Mouse (Mus musculus) heart, embryonic 12.5 days (tissue): ENCODE measurements at regions not wholly inside any gene's neighbourhood (a gene's known extent, or its start where the extent isn't known, plus 50 kb on each side); places are given as distances from the start of the nearest gene placed in this dataset.

Experiments
- ATAC-seq: fragments of 200-750 bp; cut with Nextera tagmentation; 2 replicates; pipeline ENCODE4 v1.8.0; 2017; ENCODE audit warnings: moderate TSS enrichment, moderate library complexity; ENCODE audit not compliant: insufficient number of reproducible peaks, low FRiP score
- H3K27ac ChIP-seq: fragments of 300-500 bp; sonication (generic); 2 replicates; pipeline ENCODE4 v1.5.1; 2016; ENCODE audit warnings: mild to moderate bottlenecking, moderate library complexity; ENCODE audit not compliant: poor library complexity, severe bottlenecking
- H3K27me3 ChIP-seq: fragments of 300-500 bp; sonication (generic); replicated peaks from 2 replicates; pipeline ENCODE4 v1.6.1; 2016; ENCODE audit warnings: mild to moderate bottlenecking, moderate library complexity
- H3K36me3 ChIP-seq: fragments of 300-500 bp; sonication (generic); 2 replicates; pipeline ENCODE4 v1.6.1; 2016; ENCODE audit warnings: mild to moderate bottlenecking, moderate library complexity
- H3K4me1 ChIP-seq: fragments of 300-500 bp; sonication (generic); replicated peaks from 2 replicates; pipeline ENCODE4 v1.6.1; 2016; ENCODE audit warnings: mild to moderate bottlenecking
- H3K4me2 ChIP-seq: fragments of 300-500 bp; sonication (generic); 2 replicates; pipeline ENCODE4 v1.6.1; 2016; ENCODE audit warnings: mild to moderate bottlenecking, moderate library complexity
- H3K4me3 ChIP-seq: fragments of 300-500 bp; sonication (generic); 2 replicates; pipeline ENCODE4 v1.5.1; 2016; ENCODE audit warnings: mild to moderate bottlenecking
- H3K9ac ChIP-seq: fragments of 300-500 bp; sonication (generic); 2 replicates; pipeline ENCODE4 v1.6.1; 2016; ENCODE audit warnings: mild to moderate bottlenecking, moderate library complexity
- H3K9me3 ChIP-seq: fragments of 300-500 bp; sonication (generic); replicated peaks from 2 replicates; pipeline ENCODE4 v1.6.1; 2016; ENCODE audit warnings: mild to moderate bottlenecking, moderate library complexity
- WGBS: fragments of 180-500 bp; shearing (Covaris S2); methylation state at CpG from one replicate; pipeline ENCODE4 v1.1.7; 2016; 5-methylcytosine and 5-hydroxymethylcytosine counted together

GRCm38 (mm10) chr5:85592236-85592635, 473.1 kb downstream of the Cenpc1 start:
- H3K4me3 ChIP-seq: no peak overlapping the region
- H3K9me3 ChIP-seq: peaks cover 6% of the 10 kb centered on the region; the same call in 1 of the 2 replicates
- no peak overlapping the region for H3K4me2 ChIP-seq
- no peaks in the 10 kb centered on the region for H3K36me3 ChIP-seq
- H3K27me3 ChIP-seq: no peaks in the 10 kb centered on the region
- no peak for ATAC-seq
- no peaks in the 10 kb centered on the region for H3K4me1 ChIP-seq
- WGBS: 57% methylated on average over 3 of the region's 3 CpGs
- H3K27ac ChIP-seq: no peak overlapping the region
- no peak overlapping the region for H3K9ac ChIP-seq

DNA sequence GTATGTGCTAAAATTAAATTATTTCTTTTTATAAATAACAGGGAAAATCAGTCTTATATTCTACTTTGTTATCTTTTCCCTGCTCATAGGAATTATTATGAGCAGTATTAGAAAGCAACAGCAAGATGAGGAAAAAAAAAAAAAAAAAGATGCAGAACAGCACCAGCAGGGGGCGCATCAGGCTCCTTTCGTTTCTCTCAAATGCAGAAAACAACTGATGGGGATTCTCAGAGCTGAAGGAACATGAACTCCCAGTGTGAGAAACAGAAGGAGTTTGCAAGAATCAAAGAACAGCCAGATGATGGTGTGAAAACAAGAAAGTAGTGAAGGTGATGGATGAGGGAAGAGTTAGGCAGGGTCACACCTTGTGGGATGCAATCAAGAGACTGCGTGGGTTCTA, 478.7 kb downstream of the Cenpc1 start:
- Histone ChIP-seq H3K27ac (no peak overlapping the region), H3K4me2 (no peak overlapping the region), H3K4me1 (no peaks in the 10 kb centered on the region), H3K36me3 (no peaks in the 10 kb centered on the region), H3K27me3 (no peaks in the 10 kb centered on the region), H3K9ac (no peak overlapping the region), H3K4me3 (no peak overlapping the region), H3K9me3 (no peaks in the 10 kb centered on the region)
- 30% methylated on average over 3 of the region's 3 CpGs for WGBS
- ATAC-seq: no peak

DNA sequence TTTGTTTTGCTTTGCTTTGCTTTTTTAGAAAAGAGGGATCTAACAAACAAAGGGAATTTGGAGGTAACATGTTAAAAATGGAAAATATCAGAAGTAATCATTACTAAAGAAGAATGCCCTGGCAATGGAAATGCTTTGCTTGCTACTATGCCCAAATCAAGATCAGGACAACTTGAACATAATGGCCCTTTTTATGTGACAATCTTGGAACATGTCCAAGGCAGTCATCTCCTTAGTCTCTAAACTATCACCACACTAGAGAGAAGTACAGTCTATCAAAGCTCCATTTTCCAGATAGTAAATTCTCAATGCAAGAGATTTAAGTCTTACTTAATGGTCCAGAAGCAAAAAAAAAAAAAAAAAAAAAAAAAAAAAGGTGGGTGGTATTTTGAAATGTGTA, 492.9 kb downstream of the Cenpc1 start:
- H3K36me3 ChIP-seq: no peaks in the 10 kb centered on the region
- no peaks in the 10 kb centered on the region for H3K27me3 ChIP-seq
- no peaks in the 10 kb centered on the region for H3K9me3 ChIP-seq
- H3K4me2 ChIP-seq: no peak overlapping the region
- no peaks in the 10 kb centered on the region for H3K4me1 ChIP-seq
- H3K27ac ChIP-seq: no peak overlapping the region
- H3K9ac ChIP-seq: no peak overlapping the region
- no peak overlapping the region for H3K4me3 ChIP-seq
- no peak for ATAC-seq

DNA sequence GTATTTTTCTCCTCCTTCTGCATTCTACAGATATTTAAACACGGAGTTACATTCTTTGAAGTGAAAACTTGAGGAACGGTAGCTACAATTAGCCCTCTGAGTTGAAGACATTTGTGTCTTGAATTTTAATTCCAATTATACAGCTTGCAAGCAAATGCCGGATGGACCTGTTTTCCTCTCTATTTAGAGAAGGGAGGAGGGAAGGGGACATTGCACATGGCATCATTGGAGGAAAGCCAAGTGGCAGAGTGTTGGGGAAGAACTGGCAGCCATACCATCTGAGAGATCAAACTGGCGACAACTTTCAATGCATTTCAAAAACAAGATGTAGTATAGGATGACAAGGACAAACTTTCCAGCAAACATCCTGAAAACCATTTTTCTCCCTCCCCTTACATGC, 493.4 kb downstream of the Cenpc1 start:
- H3K4me3 ChIP-seq: no peak overlapping the region
- no peaks in the 10 kb centered on the region for H3K9me3 ChIP-seq
- H3K4me1 ChIP-seq: no peaks in the 10 kb centered on the region
- ATAC-seq: no peak
- H3K4me2 ChIP-seq: no peak overlapping the region
- no peak overlapping the region for H3K9ac ChIP-seq
- H3K27ac ChIP-seq: no peak overlapping the region
- H3K36me3 ChIP-seq: no peaks in the 10 kb centered on the region
- H3K27me3 ChIP-seq: no peaks in the 10 kb centered on the region
- WGBS: 71% methylated on average over 4 of the region's 4 CpGs

GRCm38 (mm10) chr5:85571381-85571780, 494.0 kb downstream of the Cenpc1 start:
- Histone ChIP-seq H3K27me3 (no peaks in the 10 kb centered on the region), H3K4me3 (no peak overlapping the region), H3K4me2 (no peak overlapping the region), H3K9ac (no peak overlapping the region), H3K27ac (no peak overlapping the region), H3K9me3 (no peaks in the 10 kb centered on the region), H3K4me1 (no peaks in the 10 kb centered on the region), H3K36me3 (no peaks in the 10 kb centered on the region)
- no peak for ATAC-seq
- 70% methylated on average over 3 of the region's 3 CpGs for WGBS

GRCm38 (mm10) chr5:85536329-85536728, 529.1 kb downstream of the Cenpc1 start:
- Histone ChIP-seq H3K27me3 (no peaks in the 10 kb centered on the region), H3K4me2 (no peak overlapping the region), H3K4me3 (no peak overlapping the region), H3K9ac (no peak overlapping the region), H3K9me3 (peaks cover 4% of the 10 kb centered on the region; the same call in 1 of the 2 replicates), H3K36me3 (no peaks in the 10 kb centered on the region), H3K4me1 (no peaks in the 10 kb centered on the region), H3K27ac (no peak overlapping the region)
- no peak for ATAC-seq
- WGBS: 76% methylated on average over 1 of the region's 1 CpGs

- 77% methylated on average over 10 of the region's 10 CpGs for WGBS
- no peaks in the 10 kb centered on the region for H3K27me3 ChIP-seq
- H3K9me3 ChIP-seq: peaks cover 4% of the 10 kb centered on the region
- no peak overlapping the region for H3K4me2 ChIP-seq
- no peaks in the 10 kb centered on the region for H3K36me3 ChIP-seq
- no peaks in the 10 kb centered on the region for H3K4me1 ChIP-seq
- H3K9ac ChIP-seq: no peak overlapping the region
- no peak overlapping the region for H3K4me3 ChIP-seq
- no peak overlapping the region for H3K27ac ChIP-seq
- no peak for ATAC-seq
Observed at GRCm38 (mm10) chr5:85525385-85526194, 539.8 kb downstream of the Cenpc1 start.

GRCm38 (mm10) chr5:85505244-85505643, 560.1 kb downstream of the Cenpc1 start:
- Histone ChIP-seq H3K4me2 (no peak overlapping the region), H3K9ac (no peak overlapping the region), H3K27me3 (no peaks in the 10 kb centered on the region), H3K4me1 (no peaks in the 10 kb centered on the region), H3K9me3 (peaks cover 13% of the 10 kb centered on the region), H3K4me3 (no peak overlapping the region), H3K27ac (no peak overlapping the region), H3K36me3 (no peaks in the 10 kb centered on the region)
- 71% methylated on average over 1 of the region's 1 CpGs for WGBS
- no peak for ATAC-seq

DNA sequence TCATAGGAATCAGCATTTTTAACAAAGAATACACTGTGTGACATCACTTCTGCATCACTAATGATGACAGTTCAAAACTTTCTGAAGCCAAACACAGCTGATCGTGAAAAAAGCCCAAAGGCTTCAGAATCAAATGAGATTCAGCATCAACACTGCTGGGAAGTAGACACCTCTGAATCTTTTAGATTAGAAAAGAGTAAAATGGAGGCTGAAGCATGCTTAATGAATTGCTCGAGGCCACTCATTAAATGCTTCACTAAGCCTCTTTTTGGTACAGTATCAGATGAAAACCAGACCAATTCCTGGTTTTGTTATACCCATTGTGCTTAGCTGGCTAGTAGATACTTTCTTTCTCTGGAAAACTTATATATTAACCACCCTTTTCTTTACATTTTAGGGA, 568.1 kb downstream of the Cenpc1 start:
- Histone ChIP-seq H3K9me3 (0 out of 2 replicates have a peak, but pooled peaks cover 5% of the 10 kb centered on the region), H3K27me3 (no peaks in the 10 kb centered on the region), H3K4me2 (no peak overlapping the region), H3K9ac (no peak overlapping the region), H3K4me3 (no peak overlapping the region), H3K27ac (no peak overlapping the region), H3K4me1 (no peaks in the 10 kb centered on the region), H3K36me3 (no peaks in the 10 kb centered on the region)
- no peak for ATAC-seq
- 56% methylated on average over 2 of the region's 2 CpGs for WGBS

GRCm38 (mm10) chr5:85485733-85486322, 579.6 kb downstream of the Cenpc1 start:
- Histone ChIP-seq H3K9me3 (0 out of 2 replicates have a peak, but pooled peaks cover 2% of the 10 kb centered on the region), H3K27ac (no peak overlapping the region), H3K9ac (no peak overlapping the region), H3K4me1 (no peaks in the 10 kb centered on the region), H3K36me3 (no peaks in the 10 kb centered on the region), H3K27me3 (no peaks in the 10 kb centered on the region), H3K4me3 (no peak overlapping the region), H3K4me2 (no peak overlapping the region)
- 74% methylated on average over 2 of the region's 2 CpGs for WGBS
- ATAC-seq: no peak

DNA sequence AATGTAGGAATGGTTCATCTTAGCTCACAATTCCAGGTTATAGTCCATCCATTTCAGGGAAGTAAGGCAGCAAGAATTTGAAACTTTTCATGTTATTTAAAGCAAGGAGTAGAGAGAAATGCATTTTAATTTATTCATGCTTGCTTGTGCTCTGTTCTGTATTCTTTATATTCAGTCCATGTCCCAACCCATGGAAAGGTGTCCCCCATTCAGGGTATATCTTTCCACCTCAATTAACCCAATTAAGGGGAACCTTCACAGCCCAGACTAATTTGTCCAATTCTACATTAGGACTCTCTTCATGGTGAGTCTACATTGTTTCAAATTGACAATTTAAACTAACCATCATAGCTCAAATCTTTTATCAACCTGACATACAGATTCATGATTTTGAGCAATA, 580.2 kb downstream of the Cenpc1 start:
- Histone ChIP-seq H3K27ac (no peak overlapping the region), H3K4me2 (no peak overlapping the region), H3K9ac (no peak overlapping the region), H3K36me3 (no peaks in the 10 kb centered on the region), H3K4me3 (no peak overlapping the region), H3K4me1 (no peaks in the 10 kb centered on the region), H3K9me3 (0 out of 2 replicates have a peak, but pooled peaks cover 2% of the 10 kb centered on the region), H3K27me3 (no peaks in the 10 kb centered on the region)
- no peak for ATAC-seq

DNA sequence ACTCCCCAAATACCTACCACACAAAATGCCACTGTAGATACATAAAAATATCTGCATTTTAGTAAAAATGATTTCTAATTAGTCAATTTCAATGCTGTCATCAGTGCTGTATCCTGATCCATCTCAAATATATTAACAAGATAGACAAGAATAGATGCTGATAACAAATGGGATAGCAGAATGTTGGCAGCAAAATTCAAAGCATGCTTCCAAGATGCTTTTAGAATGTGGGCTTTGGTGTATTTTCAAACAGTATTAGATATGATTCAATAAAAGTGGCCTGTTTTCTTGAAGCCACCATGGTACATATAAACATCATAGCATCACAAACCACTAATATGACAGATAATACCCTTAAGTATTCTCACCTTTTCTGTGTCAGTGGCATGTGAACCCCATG, 597.6 kb downstream of the Cenpc1 start:
- Histone ChIP-seq H3K36me3 (no peaks in the 10 kb centered on the region), H3K4me3 (no peak overlapping the region), H3K4me2 (no peak overlapping the region), H3K9me3 (no peaks in the 10 kb centered on the region), H3K4me1 (no peaks in the 10 kb centered on the region), H3K27me3 (no peaks in the 10 kb centered on the region), H3K9ac (no peak overlapping the region), H3K27ac (no peak overlapping the region)
- ATAC-seq: no peak
